Mouse (Mus musculus) brain, embryonic 14.5 days (tissue): ENCODE data around the gene Astn1.

ENCODE experiments used
- CTCF ChIP-seq: fragments of 200-500 bp; IDR thresholded peaks from 2 replicates; pipeline ENCODE4 v1.5.1; 2012; ENCODE audit warnings: inconsistent platforms, mild to moderate bottlenecking, moderate library complexity, borderline replicate concordance; ENCODE audit not compliant: insufficient read depth, insufficient read length; ENCODE audit errors: extremely low read depth
- POLR2A ChIP-seq: fragments of 200-500 bp; IDR thresholded peaks from 2 replicates; pipeline ENCODE4 v1.6.1; 2012; ENCODE audit warnings: mild to moderate bottlenecking, inconsistent platforms, borderline replicate concordance; ENCODE audit not compliant: poor library complexity, insufficient read depth, insufficient read length, severe bottlenecking; ENCODE audit errors: extremely low read depth

DNA sequence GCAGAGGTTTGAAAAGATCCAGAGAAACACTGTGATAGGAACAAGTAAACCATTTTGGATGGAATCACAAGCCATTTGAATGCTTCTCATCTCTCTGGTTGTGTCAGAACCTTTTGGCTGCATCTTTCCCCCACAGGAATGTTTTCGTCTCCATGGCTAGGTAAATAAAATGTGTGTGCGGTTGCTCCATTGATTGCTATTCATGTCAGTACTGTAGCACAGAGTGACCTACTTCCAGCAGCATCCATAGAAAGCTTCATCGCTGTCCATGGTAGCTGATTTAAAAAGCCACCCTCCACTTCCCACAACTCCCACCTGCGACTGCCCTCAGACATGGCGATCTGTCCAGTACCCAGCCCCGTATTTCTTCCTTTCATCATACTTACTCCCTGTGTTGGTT lies 101.9 kb downstream of the Astn1 start:
- TF ChIP-seq CTCF (no peak), POLR2A (no peak)
